26 mouse cellular contexts compared by ENCODE assay signal in the genomic region with DNA sequence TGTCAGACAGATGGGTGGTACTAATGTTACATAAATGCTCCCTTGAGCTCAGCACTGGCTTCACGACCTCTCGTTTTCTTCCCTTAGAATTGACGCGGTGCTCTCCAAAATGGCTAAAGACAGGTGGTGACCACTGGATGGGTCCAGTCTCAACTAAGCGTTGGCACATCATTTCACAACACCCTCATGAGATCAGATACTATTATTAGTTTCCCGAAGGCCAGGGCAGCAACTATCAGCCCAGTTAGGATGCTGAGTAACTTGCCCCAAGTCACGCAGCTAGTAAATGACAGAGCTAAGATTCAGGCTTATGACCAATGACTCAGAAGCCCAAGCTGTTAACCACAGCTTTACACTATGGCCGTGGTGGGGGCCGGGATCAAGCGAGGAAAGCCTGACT. TPM values are rescaled to one million over a fixed set of nuclear protein-coding genes. Genes with fewer than 3 reads are reported as not detected.
DNase-seq lines count a peak whose midpoint lies in the region; ATAC-seq and TF ChIP-seq lines count a peak whose summit lies in the region.
"Had no signal": no experiment of that assay in that cellular context is flagged by ENCODE, and none has a peak within 500 bp of the region (broad histone marks: within the 10 kb centered on the region; RNA-seq: fewer than 3 reads in every experiment).

No protein-coding gene starts in this region.

- no peak overlapping the region for H3K27ac ChIP-seq in heart, postnatal 0 days (ENCODE audit: low read depth)
- no peak overlapping the region for H3K27ac ChIP-seq in thymus, adult 2 months (ENCODE audit: control insufficient read depth, insufficient read depth, low read length)
- H3K27ac ChIP-seq: embryonic facial prominence, embryonic 15.5 days; forebrain, embryonic 12.5 days; kidney, embryonic 15.5 days; limb, embryonic 13.5 days; liver, embryonic 13.5 days; lung, embryonic 15.5 days; midbrain, embryonic 15.5 days had no signal

- no peak for TF ChIP-seq CTCF in heart, postnatal 0 days (IDR thresholded peaks at IDR 0.05; ENCODE audit: low read depth)
- TF ChIP-seq CTCF in C2C12 (IDR thresholded peaks at IDR 0.05; ENCODE audit: control insufficient read depth, insufficient read depth, insufficient read length): no peak
- no peak for TF ChIP-seq CTCF in thymus, adult 2 months (IDR thresholded peaks at IDR 0.05; ENCODE audit: borderline replicate concordance, control insufficient read depth, extremely low read depth, insufficient read depth, low read length, poor library complexity)

- 0 out of 2 replicates have a peak, but pooled peaks have one; percentile 20 for ATAC-seq in heart, postnatal 0 days (ENCODE audit: insufficient read depth, low read depth)
- 0 out of 2 replicates have a peak, but pooled peaks have one; percentile 30 for ATAC-seq in erythroid progenitor cell, adult 5-6 weeks (replicated peaks; ENCODE audit: low FRiP score, poor library complexity, severe bottlenecking)
- ATAC-seq: CD4-positive, CD25-positive, alpha-beta regulatory T cell, adult 4 months; hindbrain, embryonic 16.5 days; intestine, embryonic 16.5 days; midbrain, embryonic 15.5 days had no signal

- H3K9me3 ChIP-seq in heart, postnatal 0 days (replicated peaks; ENCODE audit: control insufficient read depth, low read length): no peaks in the 10 kb centered on the region
- H3K9me3 ChIP-seq: embryonic facial prominence, embryonic 15.5 days; forebrain, embryonic 12.5 days; G1E; kidney, embryonic 15.5 days; limb, embryonic 13.5 days; liver, embryonic 13.5 days; lung, embryonic 15.5 days; megakaryocyte, embryonic 14.5 days; midbrain, embryonic 15.5 days had no signal

- no peak overlapping the region for H3K4me3 ChIP-seq in heart, postnatal 0 days (ENCODE audit: low read depth, low read length)
- H3K4me3 ChIP-seq in C2C12 (ENCODE audit: insufficient read depth, poor library complexity, severe bottlenecking): no peak overlapping the region
- H3K4me3 ChIP-seq in thymus, adult 2 months (ENCODE audit: control insufficient read depth, insufficient read depth, low read length): no peak overlapping the region
- H3K4me3 ChIP-seq: embryonic facial prominence, embryonic 15.5 days; forebrain, embryonic 12.5 days; kidney, embryonic 15.5 days; limb, embryonic 13.5 days; liver, embryonic 13.5 days; lung, embryonic 15.5 days; megakaryocyte, embryonic 14.5 days; midbrain, embryonic 15.5 days had no signal

- no peak for TF ChIP-seq POLR2A in thymus, adult 2 months (IDR thresholded peaks at IDR 0.05; ENCODE audit: control insufficient read depth, extremely low read depth, insufficient read depth, low read length, poor library complexity)

- H3K36me3 ChIP-seq in heart, postnatal 0 days (replicated peaks; ENCODE audit: control insufficient read depth, insufficient read depth, low read length): no peaks in the 10 kb centered on the region
- H3K36me3 ChIP-seq in C2C12 (ENCODE audit: control insufficient read depth, insufficient read depth): no peaks in the 10 kb centered on the region
- H3K36me3 ChIP-seq in thymus, adult 2 months (ENCODE audit: control insufficient read depth, insufficient read depth, low read length): no peaks in the 10 kb centered on the region
- H3K36me3 ChIP-seq: embryonic facial prominence, embryonic 15.5 days; forebrain, embryonic 12.5 days; G1E; kidney, embryonic 15.5 days; limb, embryonic 13.5 days; liver, embryonic 13.5 days; lung, embryonic 15.5 days; midbrain, embryonic 15.5 days had no signal

- H3K79me3 ChIP-seq in C2C12 (ENCODE audit: low read depth): no peaks in the 10 kb centered on the region

- no peak overlapping the region for H3K4me2 ChIP-seq in heart, postnatal 0 days (ENCODE audit: low read depth, low read length)
- H3K4me2 ChIP-seq: embryonic facial prominence, embryonic 15.5 days; forebrain, embryonic 12.5 days; heart, embryonic 11.5 days; kidney, embryonic 15.5 days; limb, embryonic 13.5 days; liver, embryonic 13.5 days; lung, embryonic 15.5 days; midbrain, embryonic 15.5 days had no signal

- H3K9ac ChIP-seq in heart, postnatal 0 days (replicated peaks; ENCODE audit: low read depth, low read length): no peak overlapping the region
- H3K9ac ChIP-seq: embryonic facial prominence, embryonic 15.5 days; forebrain, embryonic 12.5 days; kidney, embryonic 15.5 days; limb, embryonic 13.5 days; liver, embryonic 13.5 days; lung, embryonic 15.5 days; midbrain, embryonic 15.5 days had no signal

- 70% methylated on average over 10 of the region's 10 CpGs for WGBS in heart, postnatal 0 days
- WGBS in thymus, adult 2 months: 94% methylated on average over 10 of the region's 10 CpGs

- no peaks in the 10 kb centered on the region for H3K27me3 ChIP-seq in heart, postnatal 0 days (ENCODE audit: control insufficient read depth, insufficient read depth, low read length)
- no peaks in the 10 kb centered on the region for H3K27me3 ChIP-seq in C2C12 (ENCODE audit: control insufficient read depth, insufficient read depth, insufficient read length)
- H3K27me3 ChIP-seq in thymus, adult 2 months (ENCODE audit: control insufficient read depth, insufficient read depth, low read length): no peaks in the 10 kb centered on the region
- H3K27me3 ChIP-seq: embryonic facial prominence, embryonic 15.5 days; forebrain, embryonic 12.5 days; kidney, embryonic 15.5 days; limb, embryonic 13.5 days; liver, embryonic 13.5 days; lung, embryonic 15.5 days; megakaryocyte, embryonic 14.5 days; midbrain, embryonic 15.5 days had no signal

- intact Hi-C loops in heart, postnatal 10 days (cut with DNase I): no loop called here

- no peak overlapping the region for H3ac ChIP-seq in C2C12 (ENCODE audit: control insufficient read depth, insufficient read length, low read depth)

- TF ChIP-seq EP300 in heart, postnatal 0 days (IDR thresholded peaks at IDR 0.05; ENCODE audit: low read depth): no peak

- no peaks in the 10 kb centered on the region for H3K4me1 ChIP-seq in heart, postnatal 0 days (ENCODE audit: control insufficient read depth, insufficient read depth)
- 0 out of 2 replicates have a peak, but pooled peaks cover 3% of the 10 kb centered on the region for H3K4me1 ChIP-seq in thymus, adult 2 months (replicated peaks; ENCODE audit: control insufficient read depth, insufficient read depth, low read length)
- H3K4me1 ChIP-seq: embryonic facial prominence, embryonic 15.5 days; forebrain, embryonic 12.5 days; limb, embryonic 13.5 days; lung, embryonic 15.5 days; midbrain, embryonic 15.5 days had no signal

- DNase-seq in heart, postnatal 0 days (ENCODE audit: low spot score): no peak
- DNase-seq in heart, postnatal 10 days: no peak
- peak; percentile 16 to 52 for DNase-seq in natural killer cell, adult 2 months (ENCODE audit: low spot score in 2 of 2)
- no peak for DNase-seq in kidney, adult 18-20 months
- no peak for DNase-seq in thymus, adult 2 months
- DNase-seq in spleen, postnatal 10 days (ENCODE audit: low spot score in 2 of 2): no peak
- DNase-seq: cerebellum, postnatal 25 days; kidney, postnatal 4 days; layer of hippocampus, postnatal 36 days; liver, embryonic 13.5 days; right cerebral cortex, postnatal 4 days; thymus, postnatal 25 days had no signal

- no peaks in the 10 kb centered on the region for H3K79me2 ChIP-seq in C2C12 (ENCODE audit: control insufficient read depth, insufficient read depth)

TF ChIP-seq in C2C12, 6 proteins besides CTCF, POLR2A, EP300 and RAD21:
- TF ChIP-seq CEBPB (IDR thresholded peaks at IDR 0.05; ENCODE audit: low read depth) (peak; percentile 92), FOSL1 (IDR thresholded peaks at IDR 0.05; ENCODE audit: insufficient read depth, low read length, poor library complexity, severe bottlenecking) (no peak), USF1 (IDR thresholded peaks at IDR 0.05; ENCODE audit: low read depth) (no peak), MAX (IDR thresholded peaks at IDR 0.05) (peak; percentile 28), MYOD1 (IDR thresholded peaks at IDR 0.05; ENCODE audit: control insufficient read depth, insufficient read length, low read depth) (peak; percentile 86), MYOG (IDR thresholded peaks at IDR 0.05; ENCODE audit: control insufficient read depth, extremely low read depth, insufficient read length) (no peak)

RNA-seq across cellular contexts. Expression of a gene that starts 37.2 kb away (rescaled TPM):
- 110 and 114 TPM in 2 replicates for total RNA-seq in heart, postnatal 0 days (2014; rRNA removed; ENCODE audit: low replicate concordance)
- 26.3 and 30.8 TPM in 2 replicates for polyA plus RNA-seq in heart, postnatal 0 days (2015; fragmentation: Nextera tagmentation; extraction: Ambion mirVana)
- total RNA-seq in heart, postnatal 10 days (2021): 10 to 100 TPM; 82.1 to 88.1 TPM
- polyA plus RNA-seq in C2C12 (2012; fragmentation: generic; extraction: Trizol): 2.8 TPM
- total RNA-seq in erythroid progenitor cell, adult 5-6 weeks (2015; ENCODE audit: low replicate concordance): 108 and 133 TPM in 2 replicates
- total RNA-seq in erythroid progenitor cell, adult 5-6 weeks (2017; ENCODE audit: low replicate concordance): 178 and 185 TPM in 2 replicates
- 22.0 and 26.8 TPM in 2 replicates for polyA plus RNA-seq in thymus, adult 2 months (2012; rRNA removed)

Comparison
In these comparisons a context has a peak if more than half of its experiments do, and no peak if none do; other contexts are left out.
1. DNase-seq: peak in natural killer cell, adult 2 months (2 of 2); none in heart, postnatal 0 days (single experiment), heart, postnatal 10 days (0 of 2), kidney, adult 18-20 months (single experiment), thymus, adult 2 months (single experiment) and spleen, postnatal 10 days (0 of 2).